Comparison of ENCODE assay signal across 8 mouse cellular contexts in the genomic region with DNA sequence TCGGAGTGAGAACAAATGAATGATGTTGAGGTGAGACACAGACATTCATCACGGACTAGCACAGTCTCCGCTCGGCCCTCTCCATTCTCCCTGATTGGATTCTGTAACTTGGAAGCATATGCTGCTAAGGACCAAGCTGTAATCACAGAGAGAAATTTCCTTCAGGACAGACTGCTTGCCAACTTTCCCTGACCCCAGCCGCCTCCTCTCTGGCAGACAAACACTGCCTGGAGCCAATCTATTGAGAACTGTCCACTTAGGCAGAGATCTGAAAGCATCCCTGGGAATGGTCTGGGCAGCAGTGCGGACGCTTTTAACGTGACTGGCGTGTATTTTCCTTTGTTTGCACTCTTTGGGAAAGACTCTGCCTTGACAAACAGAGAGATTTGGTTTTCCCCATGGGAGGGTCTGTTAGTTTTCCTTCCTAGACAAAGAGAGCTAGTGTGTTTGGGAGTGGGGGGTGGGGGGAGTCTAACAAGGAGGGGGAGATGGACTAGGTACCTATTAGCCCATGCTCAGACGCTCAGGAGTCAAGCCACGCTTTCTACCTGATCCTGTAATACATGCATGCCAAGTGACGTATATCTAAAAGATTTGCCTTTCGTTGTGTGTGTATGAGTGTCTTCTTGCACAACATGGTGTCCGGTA. TPM values are rescaled to one million over a fixed set of nuclear protein-coding genes. Genes with fewer than 3 reads are reported as not detected.
DNase-seq lines count a peak whose midpoint lies in the region; ATAC-seq and TF ChIP-seq lines count a peak whose summit lies in the region.

No protein-coding gene starts in this region.

- H3K27ac ChIP-seq in intestine, embryonic 14.5 days (ENCODE audit: low read depth): no peak overlapping the region
- no peak overlapping the region for H3K27ac ChIP-seq in intestine, postnatal 0 days (ENCODE audit: low read depth, low read length)
- H3K27ac ChIP-seq in embryonic facial prominence, embryonic 11.5 days (replicated peaks; ENCODE audit: low read depth, low read length): no peak overlapping the region
- H3K27ac ChIP-seq in hindbrain, embryonic 13.5 days: peak overlapping the region; percentile 82
- H3K27ac ChIP-seq in midbrain, embryonic 16.5 days (ENCODE audit: low read length): peak overlapping the region; percentile 70

- H3K4me3 ChIP-seq in intestine, embryonic 14.5 days (ENCODE audit: low read depth, low read length): no peak overlapping the region
- H3K4me3 ChIP-seq in intestine, postnatal 0 days (ENCODE audit: low read depth, low read length): no peak overlapping the region
- H3K4me3 ChIP-seq in embryonic facial prominence, embryonic 11.5 days (ENCODE audit: low read depth, low read length): no peak overlapping the region
- H3K4me3 ChIP-seq in hindbrain, embryonic 13.5 days: no peak overlapping the region
- no peak overlapping the region for H3K4me3 ChIP-seq in midbrain, embryonic 16.5 days (ENCODE audit: low read depth, low read length)

- no peaks in the 10 kb centered on the region for H3K36me3 ChIP-seq in intestine, embryonic 14.5 days (ENCODE audit: control insufficient read depth, insufficient read depth, low read length)
- no peaks in the 10 kb centered on the region for H3K36me3 ChIP-seq in intestine, postnatal 0 days (ENCODE audit: control insufficient read depth, insufficient read depth)
- H3K36me3 ChIP-seq in embryonic facial prominence, embryonic 11.5 days (replicated peaks; ENCODE audit: control insufficient read depth, insufficient read depth, low read depth, low read length): no peaks in the 10 kb centered on the region
- no peaks in the 10 kb centered on the region for H3K36me3 ChIP-seq in hindbrain, embryonic 13.5 days
- no peaks in the 10 kb centered on the region for H3K36me3 ChIP-seq in midbrain, embryonic 16.5 days (ENCODE audit: control insufficient read depth, insufficient read depth, low read length)

- intact Hi-C loops in left cerebral cortex, postnatal 14 days (cut with DNase I): no loop called here

- TF ChIP-seq CTCF in intestine, postnatal 0 days (IDR thresholded peaks at IDR 0.05; ENCODE audit: low read depth): no peak

- H3K4me1 ChIP-seq in intestine, embryonic 14.5 days (replicated peaks; ENCODE audit: control insufficient read depth, insufficient read depth, low read length): no peaks in the 10 kb centered on the region
- H3K4me1 ChIP-seq in intestine, postnatal 0 days (replicated peaks; ENCODE audit: control insufficient read depth, insufficient read depth, low read length): no peaks in the 10 kb centered on the region
- H3K4me1 ChIP-seq in embryonic facial prominence, embryonic 11.5 days (ENCODE audit: control insufficient read depth, insufficient read depth, low read length): no peaks in the 10 kb centered on the region
- H3K4me1 ChIP-seq in hindbrain, embryonic 13.5 days (replicated peaks): peaks cover 45% of the 10 kb centered on the region
- peaks cover 24% of the 10 kb centered on the region for H3K4me1 ChIP-seq in midbrain, embryonic 16.5 days (ENCODE audit: control insufficient read depth, insufficient read depth, low read length)

- no peaks in the 10 kb centered on the region for H3K9me3 ChIP-seq in intestine, embryonic 14.5 days (ENCODE audit: control insufficient read depth, low read length)
- no peaks in the 10 kb centered on the region for H3K9me3 ChIP-seq in intestine, postnatal 0 days (ENCODE audit: control insufficient read depth)
- H3K9me3 ChIP-seq in embryonic facial prominence, embryonic 11.5 days (replicated peaks; ENCODE audit: control insufficient read depth, low read length): no peaks in the 10 kb centered on the region
- no peaks in the 10 kb centered on the region for H3K9me3 ChIP-seq in hindbrain, embryonic 13.5 days
- no peaks in the 10 kb centered on the region for H3K9me3 ChIP-seq in midbrain, embryonic 16.5 days (replicated peaks; ENCODE audit: control insufficient read depth, low read length, poor library complexity, severe bottlenecking)

- WGBS in intestine, embryonic 14.5 days: 40% methylated on average over 14 of the region's 14 CpGs
- 34% methylated on average over 14 of the region's 14 CpGs for whole genome bisulfite sequencing in intestine, postnatal 0 days
- WGBS in embryonic facial prominence, embryonic 11.5 days: 34% methylated on average over 14 of the region's 14 CpGs
- WGBS in hindbrain, embryonic 13.5 days: 37% methylated on average over 14 of the region's 14 CpGs
- WGBS in midbrain, embryonic 16.5 days: 29% methylated on average over 14 of the region's 14 CpGs

- DNase-seq in intestine, embryonic 14.5 days (ENCODE audit: low spot score): no peak
- peak; percentile 47 for DNase-seq in embryonic facial prominence, embryonic 11.5 days (ENCODE audit: low spot score)
- no peak for DNase-seq in layer of hippocampus, adult 8-10 months (ENCODE audit: low spot score in 2 of 2)
- DNase-seq in left cerebral cortex, postnatal 14 days (ENCODE audit: low spot score in 2 of 2): no peak
- DNase-seq in gastrocnemius, adult 8-10 months (ENCODE audit: low spot score in 2 of 2): no peak

- H3K4me2 ChIP-seq in intestine, embryonic 14.5 days (ENCODE audit: low read length): no peak overlapping the region
- H3K4me2 ChIP-seq in intestine, postnatal 0 days (replicated peaks; ENCODE audit: low read depth): no peak overlapping the region
- H3K4me2 ChIP-seq in embryonic facial prominence, embryonic 11.5 days (ENCODE audit: low read depth, low read length): no peak overlapping the region
- H3K4me2 ChIP-seq in hindbrain, embryonic 13.5 days: no peak overlapping the region
- peak overlapping the region; percentile 17; the same call in 1 of the 2 replicates for H3K4me2 ChIP-seq in midbrain, embryonic 16.5 days (ENCODE audit: low read length)

- ATAC-seq in intestine, embryonic 14.5 days (replicated peaks; ENCODE audit: low FRiP score, low TSS enrichment, low read depth): 0 out of 2 replicates have a peak, but pooled peaks have one; percentile 12
- no peak for ATAC-seq in intestine, postnatal 0 days
- peak; percentile 26; the same call in 1 of the 2 replicates for ATAC-seq in embryonic facial prominence, embryonic 11.5 days (replicated peaks; ENCODE audit: insufficient number of reproducible peaks, low FRiP score, low TSS enrichment, low read depth)
- ATAC-seq in hindbrain, embryonic 13.5 days (ENCODE audit: low FRiP score): peak; percentile 65
- peak; percentile 68 for ATAC-seq in midbrain, embryonic 16.5 days

- H3K27me3 ChIP-seq in intestine, embryonic 14.5 days (replicated peaks; ENCODE audit: control insufficient read depth, insufficient read depth, low read length): no peaks in the 10 kb centered on the region
- H3K27me3 ChIP-seq in intestine, postnatal 0 days (replicated peaks; ENCODE audit: control insufficient read depth, insufficient read depth, low read length): no peaks in the 10 kb centered on the region
- H3K27me3 ChIP-seq in embryonic facial prominence, embryonic 11.5 days (ENCODE audit: control insufficient read depth, insufficient read depth, low read length): no peaks in the 10 kb centered on the region
- H3K27me3 ChIP-seq in hindbrain, embryonic 13.5 days: no peaks in the 10 kb centered on the region
- H3K27me3 ChIP-seq in midbrain, embryonic 16.5 days (ENCODE audit: control insufficient read depth, insufficient read depth, low read depth, low read length): no peaks in the 10 kb centered on the region

- no peak overlapping the region for H3K9ac ChIP-seq in intestine, embryonic 14.5 days (ENCODE audit: low read length)
- H3K9ac ChIP-seq in intestine, postnatal 0 days (ENCODE audit: low read depth, low read length): no peak overlapping the region
- no peak overlapping the region for H3K9ac ChIP-seq in embryonic facial prominence, embryonic 11.5 days (replicated peaks; ENCODE audit: low read length)
- peak overlapping the region; percentile 46; the same call in 1 of the 2 replicates for H3K9ac ChIP-seq in hindbrain, embryonic 13.5 days
- H3K9ac ChIP-seq in midbrain, embryonic 16.5 days (ENCODE audit: low read depth, low read length): peak overlapping the region; percentile 10; the same call in 1 of the 2 replicates

RNA-seq across cellular contexts. Expression of gene Dok5, which starts 25.7 kb away (rescaled TPM):
- 1.6 and 2.4 TPM in 2 replicates for polyA plus RNA-seq in intestine, embryonic 14.5 days (2014; fragmentation: Nextera tagmentation; extraction: Ambion mirVana)
- polyA plus RNA-seq in intestine, postnatal 0 days (2015; fragmentation: Nextera tagmentation; extraction: Ambion mirVana): 0.63 and 0.78 TPM in 2 replicates
- polyA plus RNA-seq in embryonic facial prominence, embryonic 11.5 days (2014; fragmentation: Nextera tagmentation; extraction: Ambion mirVana): 10.1 and 12.6 TPM in 2 replicates
- 63.7 and 64.6 TPM in 2 replicates for polyA plus RNA-seq in hindbrain, embryonic 13.5 days (2015; fragmentation: Nextera tagmentation; extraction: Ambion mirVana)
- polyA plus RNA-seq in midbrain, embryonic 16.5 days (2015; fragmentation: Nextera tagmentation; extraction: Ambion mirVana): 50.4 and 57.8 TPM in 2 replicates
- total RNA-seq in layer of hippocampus, adult 8-10 months (2022): 10 to 100 TPM; 17.5 to 20.3 (median 17.8) TPM
- total RNA-seq in left cerebral cortex, postnatal 14 days (2021): 10 to 100 TPM; 50.9 to 51.1 TPM
- total RNA-seq in gastrocnemius, adult 8-10 months (2022): 1 to 10 TPM in 3 of 4 experiments, under 1 TPM in 1; 0.86 to 2.9 (median 2.3) TPM

Comparison
In these comparisons a context has a peak if more than half of its experiments do, and no peak if none do; other contexts are left out.
1. H3K27ac ChIP-seq: peak in hindbrain, embryonic 13.5 days (single experiment) and midbrain, embryonic 16.5 days (single experiment); none in intestine, embryonic 14.5 days (single experiment), intestine, postnatal 0 days (single experiment) and embryonic facial prominence, embryonic 11.5 days (single experiment).
2. H3K9ac ChIP-seq: peak in hindbrain, embryonic 13.5 days (single experiment) and midbrain, embryonic 16.5 days (single experiment); none in intestine, embryonic 14.5 days (single experiment), intestine, postnatal 0 days (single experiment) and embryonic facial prominence, embryonic 11.5 days (single experiment).